Mouse (Mus musculus) liver, embryonic 16.5 days (tissue): Measurements from ENCODE around the gene Samd4b. TPM values are rescaled to one million over a fixed set of nuclear protein-coding genes. Genes with fewer than 3 reads are reported as not detected.

Source experiments
- ATAC-seq: fragments of 200-750 bp; cut with Nextera tagmentation; 2 replicates; pipeline ENCODE4 v1.8.0; 2017; ENCODE audit warnings: low read depth, mild to moderate bottlenecking, moderate number of reproducible peaks, moderate library complexity
- H3K27ac ChIP-seq: fragments of 300-500 bp; sonication (generic); 2 replicates; pipeline ENCODE4 v1.5.1; 2014; ENCODE audit warnings: mild to moderate bottlenecking, low read length
- H3K27me3 ChIP-seq: fragments of 300-500 bp; sonication (generic); 2 replicates; pipeline ENCODE4 v1.6.1; 2014; ENCODE audit warnings: low read depth, low read length, mixed read lengths; ENCODE audit not compliant: control insufficient read depth, insufficient read depth
- H3K36me3 ChIP-seq: fragments of 300-500 bp; sonication (generic); 2 replicates; pipeline ENCODE4 v1.6.1; 2014; ENCODE audit warnings: mild to moderate bottlenecking; ENCODE audit not compliant: control insufficient read depth, insufficient read depth
- H3K4me1 ChIP-seq: fragments of 300-500 bp; sonication (generic); 2 replicates; pipeline ENCODE4 v1.6.1; 2014; ENCODE audit warnings: low read depth, low read length, mixed read lengths; ENCODE audit not compliant: control insufficient read depth
- H3K4me2 ChIP-seq: fragments of 300-500 bp; sonication (generic); 2 replicates; pipeline ENCODE4 v1.6.1; 2014; ENCODE audit warnings: low read depth, low read length, mixed read lengths
- H3K4me3 ChIP-seq: fragments of 300-500 bp; sonication (generic); 2 replicates; pipeline ENCODE4 v1.5.1; 2014; ENCODE audit warnings: low read depth, mild to moderate bottlenecking, low read length
- H3K9ac ChIP-seq: fragments of 300-500 bp; sonication (generic); 2 replicates; pipeline ENCODE4 v1.6.1; 2014; ENCODE audit warnings: low read depth, low read length
- H3K9me3 ChIP-seq: fragments of 300-500 bp; sonication (generic); replicated peaks from 2 replicates; pipeline ENCODE4 v1.6.1; 2016; ENCODE audit warnings: low read length; ENCODE audit not compliant: control insufficient read depth
- WGBS: fragments of 180-500 bp; shearing (Covaris S2); extraction: QIAGEN DNeasy Blood & Tissue Kit; methylation state at CpG from one replicate; pipeline ENCODE4 v1.1.7; 2014; ENCODE audit not compliant: insufficient replicate concordance; 5-methylcytosine and 5-hydroxymethylcytosine counted together
- polyA plus RNA-seq: library from polyadenylated mRNA; unstranded; fragments of >200 nt; fragmentation: Nextera tagmentation; extraction: Ambion mirVana; gene quantifications from 2 replicates; pipeline ENCODE4 v1.2.1, GENCODE M21; 2015

Samd4b gene
- polyA plus RNA-seq, 1 experiment from 2014 or later = 3.5 TPM

- Histone ChIP-seq H3K4me1 (peaks cover 56% of the 10 kb centered on the region), H3K9me3 (no peaks in the 10 kb centered on the region), H3K27me3 (no peaks in the 10 kb centered on the region), H3K27ac (peak overlapping the region; percentile 19; the same call in 1 of the 2 replicates), H3K4me2 (no peak overlapping the region), H3K9ac (no peak overlapping the region), H3K4me3 (no peak overlapping the region), H3K36me3 (no peaks in the 10 kb centered on the region)
- WGBS = 14% methylated on average over 1 of the region's 1 CpGs
- no peak for ATAC-seq
Measured at GRCm38 (mm10) chr7:28430512-28430911, 167.4 kb downstream of the Samd4b start.

GRCm38 (mm10) chr7:28427738-28428137, 170.2 kb downstream of the Samd4b start:
- no peaks in the 10 kb centered on the region for H3K27me3 ChIP-seq
- H3K4me2 ChIP-seq = no peak overlapping the region
- H3K36me3 ChIP-seq = peaks cover 10% of the 10 kb centered on the region
- no peak overlapping the region for H3K27ac ChIP-seq
- ATAC-seq = no peak
- no peak overlapping the region for H3K9ac ChIP-seq
- H3K4me1 ChIP-seq = peaks cover 29% of the 10 kb centered on the region
- H3K9me3 ChIP-seq = no peaks in the 10 kb centered on the region
- no peak overlapping the region for H3K4me3 ChIP-seq

- no peaks in the 10 kb centered on the region for H3K4me1 ChIP-seq
- H3K4me3 ChIP-seq = no peak overlapping the region
- peaks cover 36% of the 10 kb centered on the region for H3K36me3 ChIP-seq
- no peak for ATAC-seq
- H3K27ac ChIP-seq = no peak overlapping the region
- no peak overlapping the region for H3K9ac ChIP-seq
- H3K4me2 ChIP-seq = no peak overlapping the region
- H3K9me3 ChIP-seq = no peaks in the 10 kb centered on the region
- H3K27me3 ChIP-seq = no peaks in the 10 kb centered on the region
- WGBS = 93% methylated on average over 1 of the region's 1 CpGs
Measured at GRCm38 (mm10) chr7:28423018-28423417, 174.9 kb downstream of the Samd4b start.

GRCm38 (mm10) chr7:28419416-28419815, 178.5 kb downstream of the Samd4b start:
- peaks cover 51% of the 10 kb centered on the region for H3K36me3 ChIP-seq
- H3K27ac ChIP-seq = no peak overlapping the region

GRCm38 (mm10) chr7:28418096-28418670, 179.8 kb downstream of the Samd4b start:
- no peaks in the 10 kb centered on the region for H3K4me1 ChIP-seq
- H3K9ac ChIP-seq = no peak overlapping the region
- 91% methylated on average over 8 of the region's 8 CpGs for WGBS
- ATAC-seq = no peak
- no peaks in the 10 kb centered on the region for H3K9me3 ChIP-seq
- no peak overlapping the region for H3K4me3 ChIP-seq
- H3K27ac ChIP-seq = no peak overlapping the region
- peaks cover 57% of the 10 kb centered on the region for H3K36me3 ChIP-seq
- H3K4me2 ChIP-seq = no peak overlapping the region
- H3K27me3 ChIP-seq = no peaks in the 10 kb centered on the region

More at GRCm38 (mm10) chr7:28419416-28419815, 178.5 kb downstream of the Samd4b start:
- Histone ChIP-seq H3K4me2 (no peak overlapping the region), H3K4me3 (no peak overlapping the region), H3K9ac (no peak overlapping the region), H3K9me3 (no peaks in the 10 kb centered on the region), H3K4me1 (no peaks in the 10 kb centered on the region), H3K27me3 (no peaks in the 10 kb centered on the region)
- ATAC-seq = no peak
- WGBS = 93% methylated on average over 2 of the region's 2 CpGs

GRCm38 (mm10) chr7:28417368-28417767, 180.6 kb downstream of the Samd4b start:
- Histone ChIP-seq H3K4me1 (no peaks in the 10 kb centered on the region), H3K9me3 (no peaks in the 10 kb centered on the region), H3K4me2 (no peak overlapping the region), H3K27me3 (no peaks in the 10 kb centered on the region), H3K27ac (no peak overlapping the region), H3K36me3 (peaks cover 54% of the 10 kb centered on the region), H3K4me3 (no peak overlapping the region), H3K9ac (no peak overlapping the region)
- no peak for ATAC-seq

GRCm38 (mm10) chr7:28412826-28413225, 185.1 kb downstream of the Samd4b start:
- Histone ChIP-seq H3K27ac (no peak overlapping the region), H3K4me1 (peaks cover 2% of the 10 kb centered on the region; the same call in 1 of the 2 replicates), H3K9ac (no peak overlapping the region), H3K4me2 (no peak overlapping the region), H3K36me3 (peaks cover 30% of the 10 kb centered on the region), H3K9me3 (no peaks in the 10 kb centered on the region), H3K27me3 (no peaks in the 10 kb centered on the region), H3K4me3 (no peak overlapping the region)
- 60% methylated on average over 4 of the region's 4 CpGs for WGBS
- ATAC-seq = no peak

GRCm38 (mm10) chr7:28410841-28411475, 187.0 kb downstream of the Samd4b start:
- Histone ChIP-seq H3K4me1 (peaks cover 2% of the 10 kb centered on the region; the same call in 1 of the 2 replicates), H3K9ac (no peak overlapping the region), H3K27ac (no peak overlapping the region), H3K9me3 (no peaks in the 10 kb centered on the region), H3K27me3 (no peaks in the 10 kb centered on the region), H3K36me3 (peaks cover 36% of the 10 kb centered on the region), H3K4me3 (no peak overlapping the region), H3K4me2 (no peak overlapping the region)
- 77% methylated on average over 3 of the region's 3 CpGs for WGBS
- ATAC-seq = 0 out of 2 replicates have a peak, but pooled peaks have one; percentile 24

GRCm38 (mm10) chr7:28401942-28402341, 196.0 kb downstream of the Samd4b start:
- H3K4me1 ChIP-seq = no peaks in the 10 kb centered on the region; the same call in 1 of the 2 replicates
- WGBS = 58% methylated on average over 3 of the region's 3 CpGs
- H3K4me2 ChIP-seq = no peak overlapping the region
- H3K27me3 ChIP-seq = no peaks in the 10 kb centered on the region
- H3K36me3 ChIP-seq = peaks cover 52% of the 10 kb centered on the region
- no peak overlapping the region; the same call in 1 of the 2 replicates for H3K27ac ChIP-seq
- no peak overlapping the region for H3K9ac ChIP-seq
- no peak overlapping the region for H3K4me3 ChIP-seq
- no peaks in the 10 kb centered on the region for H3K9me3 ChIP-seq
- no peak for ATAC-seq
